Mouse (Mus musculus) limb, embryonic 10.5 days (tissue): ENCODE measurements around the gene Msx2. TPM values are rescaled to one million over a fixed set of nuclear protein-coding genes. Genes with fewer than 3 reads are reported as not detected.

Experiments used
- DNase-seq: peaks from one replicate; pipeline ENCODE4 v3.0.0-alpha.2; 2017; ENCODE audit warnings: low spot score
- H3K27ac ChIP-seq: fragments of 300-500 bp; sonication (generic); 2 replicates; pipeline ENCODE4 v1.5.1; 2016; ENCODE audit warnings: mild to moderate bottlenecking
- H3K27me3 ChIP-seq: fragments of 300-500 bp; sonication (generic); 2 replicates; pipeline ENCODE4 v1.6.1; 2016; ENCODE audit warnings: low read depth, mild to moderate bottlenecking; ENCODE audit not compliant: poor library complexity, severe bottlenecking
- H3K36me3 ChIP-seq: fragments of 300-500 bp; sonication (generic); 2 replicates; pipeline ENCODE4 v1.6.1; 2016; ENCODE audit warnings: mild to moderate bottlenecking, moderate library complexity
- H3K4me1 ChIP-seq: fragments of 300-500 bp; sonication (generic); 2 replicates; pipeline ENCODE4 v1.6.1; 2016
- H3K4me3 ChIP-seq: fragments of 300-500 bp; sonication (generic); 2 replicates; pipeline ENCODE4 v1.5.1; 2016; ENCODE audit warnings: mild to moderate bottlenecking, moderate library complexity
- H3K9me3 ChIP-seq: fragments of 300-500 bp; sonication (generic); replicated peaks from 2 replicates; pipeline ENCODE4 v1.6.1; 2016; ENCODE audit warnings: mild to moderate bottlenecking
- WGBS: fragments of 180-500 bp; shearing (Covaris S2); methylation state at CpG from one replicate; pipeline ENCODE4 v1.1.7; 2016; 5-methylcytosine and 5-hydroxymethylcytosine counted together
- polyA plus RNA-seq: library from polyadenylated mRNA; unstranded; fragments of >200 nt; fragmentation: Nextera tagmentation; extraction: Ambion mirVana; gene quantifications from 2 replicates; pipeline ENCODE4 v1.2.1, GENCODE M21; 2016

Msx2 gene
- polyA plus RNA-seq, 1 experiment from 2014 or later, result 42.0 TPM

GRCm38 (mm10) chr13:53462649-53462970 lies 10.3 kb downstream of the Msx2 start:
- Histone ChIP-seq H3K9me3 (no peaks in the 10 kb centered on the region), H3K4me3 (peak overlapping the region; percentile 49), H3K27me3 (peaks cover 93% of the 10 kb centered on the region), H3K4me1 (peaks cover 70% of the 10 kb centered on the region), H3K36me3 (no peaks in the 10 kb centered on the region), H3K27ac (peak overlapping the region; percentile 78)
- no peak for DNase-seq
- WGBS, result under 1% methylated on average over 15 of the region's 15 CpGs

- under 1% methylated on average over 51 of the region's 51 CpGs for WGBS
- Histone ChIP-seq H3K4me3 (peak overlapping the region; percentile 49), H3K9me3 (no peaks in the 10 kb centered on the region), H3K27me3 (peaks cover 88% of the 10 kb centered on the region), H3K4me1 (peaks cover 70% of the 10 kb centered on the region), H3K27ac (peak overlapping the region; percentile 78), H3K36me3 (no peaks in the 10 kb centered on the region)
- peak; percentile 81 for DNase-seq
Observed at GRCm38 (mm10) chr13:53461855-53462648, 10.8 kb downstream of the Msx2 start.

GRCm38 (mm10) chr13:53461346-53461745 lies 11.5 kb downstream of the Msx2 start:
- Histone ChIP-seq H3K9me3 (no peaks in the 10 kb centered on the region), H3K4me1 (peaks cover 63% of the 10 kb centered on the region), H3K27me3 (peaks cover 81% of the 10 kb centered on the region), H3K36me3 (no peaks in the 10 kb centered on the region), H3K4me3 (no peak overlapping the region), H3K27ac (0 out of 2 replicates have a peak overlapping the region, but pooled peaks have one; percentile 78)
- no peak for DNase-seq
- WGBS, result 44% methylated on average over 2 of the region's 2 CpGs

GRCm38 (mm10) chr13:53458766-53459165 lies 14.1 kb downstream of the Msx2 start:
- WGBS, result 72% methylated on average over 4 of the region's 4 CpGs
- H3K27me3 ChIP-seq, result peaks cover 75% of the 10 kb centered on the region

GRCm38 (mm10) chr13:53454794-53455672 lies 17.8 kb downstream of the Msx2 start:
- 8% methylated on average over 21 of the region's 21 CpGs for WGBS
- DNase-seq, result no peak
- Histone ChIP-seq H3K27me3 (peaks cover 60% of the 10 kb centered on the region), H3K4me3 (peak overlapping the region; percentile 40), H3K27ac (peak overlapping the region; percentile 72), H3K36me3 (no peaks in the 10 kb centered on the region), H3K9me3 (no peaks in the 10 kb centered on the region), H3K4me1 (peaks cover 19% of the 10 kb centered on the region)

More at GRCm38 (mm10) chr13:53458766-53459165, 14.1 kb downstream of the Msx2 start:
- Histone ChIP-seq H3K9me3 (no peaks in the 10 kb centered on the region), H3K4me3 (no peak overlapping the region), H3K27ac (no peak overlapping the region), H3K36me3 (no peaks in the 10 kb centered on the region), H3K4me1 (peaks cover 50% of the 10 kb centered on the region)
- no peak for DNase-seq

GRCm38 (mm10) chr13:53453927-53454326 lies 18.9 kb downstream of the Msx2 start:
- no peaks in the 10 kb centered on the region for H3K9me3 ChIP-seq
- no peak for DNase-seq
- WGBS, result 84% methylated on average over 3 of the region's 3 CpGs

GRCm38 (mm10) chr13:53447609-53448008 lies 25.3 kb downstream of the Msx2 start:
- H3K4me3 ChIP-seq, result no peak overlapping the region
- DNase-seq, result peak; percentile 62

More at GRCm38 (mm10) chr13:53453927-53454326, 18.9 kb downstream of the Msx2 start:
- H3K36me3 ChIP-seq, result no peaks in the 10 kb centered on the region
- H3K27ac ChIP-seq, result no peak overlapping the region
- H3K27me3 ChIP-seq, result peaks cover 54% of the 10 kb centered on the region; the same call in 1 of the 2 replicates
- peaks cover 19% of the 10 kb centered on the region for H3K4me1 ChIP-seq
- H3K4me3 ChIP-seq, result no peak overlapping the region

GRCm38 (mm10) chr13:53443602-53444001 lies 29.3 kb downstream of the Msx2 start:
- H3K27ac ChIP-seq, result no peak overlapping the region
- no peaks in the 10 kb centered on the region for H3K27me3 ChIP-seq
- H3K4me1 ChIP-seq, result peaks cover 13% of the 10 kb centered on the region
- H3K36me3 ChIP-seq, result no peaks in the 10 kb centered on the region
- 31% methylated on average over 3 of the region's 3 CpGs for WGBS
- DNase-seq, result peak; percentile 54
- H3K4me3 ChIP-seq, result no peak overlapping the region
- no peaks in the 10 kb centered on the region for H3K9me3 ChIP-seq

More at GRCm38 (mm10) chr13:53447609-53448008, 25.3 kb downstream of the Msx2 start:
- no peaks in the 10 kb centered on the region for H3K9me3 ChIP-seq
- H3K27ac ChIP-seq, result no peak overlapping the region
- no peaks in the 10 kb centered on the region for H3K36me3 ChIP-seq
- 25% methylated on average over 6 of the region's 6 CpGs for WGBS
- H3K27me3 ChIP-seq, result peaks cover 13% of the 10 kb centered on the region; the same call in 1 of the 2 replicates
- H3K4me1 ChIP-seq, result peaks cover 8% of the 10 kb centered on the region

- no peaks in the 10 kb centered on the region for H3K9me3 ChIP-seq
- peak overlapping the region; percentile 5; the same call in 1 of the 2 replicates for H3K27ac ChIP-seq
- WGBS, result 38% methylated on average over 25 of the region's 25 CpGs
- no peaks in the 10 kb centered on the region for H3K27me3 ChIP-seq
- H3K4me3 ChIP-seq, result peak overlapping the region; percentile 38
- peaks cover 13% of the 10 kb centered on the region for H3K4me1 ChIP-seq
- peak; percentile 70 for DNase-seq
- H3K36me3 ChIP-seq, result no peaks in the 10 kb centered on the region
Observed at GRCm38 (mm10) chr13:53442168-53442980, 30.5 kb downstream of the Msx2 start.

GRCm38 (mm10) chr13:53441307-53442028 lies 31.4 kb downstream of the Msx2 start:
- Histone ChIP-seq H3K4me3 (no peak overlapping the region), H3K9me3 (no peaks in the 10 kb centered on the region), H3K27ac (no peak overlapping the region), H3K36me3 (no peaks in the 10 kb centered on the region), H3K4me1 (peaks cover 13% of the 10 kb centered on the region), H3K27me3 (no peaks in the 10 kb centered on the region; the same call in 1 of the 2 replicates)
- 68% methylated on average over 5 of the region's 5 CpGs for WGBS
- no peak for DNase-seq

GRCm38 (mm10) chr13:53439957-53440356 lies 32.9 kb downstream of the Msx2 start:
- DNase-seq, result no peak
- no peak overlapping the region for H3K27ac ChIP-seq
- H3K27me3 ChIP-seq, result no peaks in the 10 kb centered on the region; the same call in 1 of the 2 replicates
- peaks cover 13% of the 10 kb centered on the region for H3K4me1 ChIP-seq
- no peaks in the 10 kb centered on the region for H3K9me3 ChIP-seq
- H3K36me3 ChIP-seq, result no peaks in the 10 kb centered on the region
- H3K4me3 ChIP-seq, result no peak overlapping the region
- WGBS, result 88% methylated on average over 3 of the region's 3 CpGs

- Histone ChIP-seq H3K27ac (no peak overlapping the region), H3K4me1 (peaks cover 13% of the 10 kb centered on the region), H3K36me3 (no peaks in the 10 kb centered on the region), H3K4me3 (no peak overlapping the region), H3K27me3 (peaks cover 3% of the 10 kb centered on the region; the same call in 1 of the 2 replicates), H3K9me3 (no peaks in the 10 kb centered on the region)
- DNase-seq, result peak; percentile 94
- 25% methylated on average over 7 of the region's 7 CpGs for WGBS
Observed at GRCm38 (mm10) chr13:53426507-53426906, 46.4 kb downstream of the Msx2 start.
